Mouse (Mus musculus): Measurements from ENCODE around the gene Tex101. TPM values are rescaled to one million over a fixed set of nuclear protein-coding genes. Genes with fewer than 3 reads are reported as not detected.

The Tex101 gene
- polyA plus RNA-seq, 1 experiment = not detected

GRCm38 (mm10) chr7:24636264-24636663 is 40.2 kb downstream of the Tex101 start, which contains the start of gene Lypd3:
TSS of gene Lypd3 (plus strand) at chr7:24636550.
- Histone ChIP-seq H3K4me3 (ENCODE audit: low read depth, low read length) (no peak within 1 kb of the TSS), H3K27me3 (ENCODE audit: control insufficient read depth, insufficient read depth, low read length) (peaks cover 23% of the 10 kb centered on the region), H3K36me3 (ENCODE audit: control insufficient read depth, insufficient read depth, low read length) (no peaks in the 10 kb centered on the region), H3K4me1 (ENCODE audit: control insufficient read depth, insufficient read depth, insufficient read length, low read length) (peaks cover 8% of the 10 kb centered on the region), H3K27ac (ENCODE audit: insufficient read depth, low read depth, low read length) (no peak within 1 kb of the TSS)
- WGBS = 20% methylated on average over 15 of the region's 15 CpGs
- no peak for TF ChIP-seq POLR2A (IDR thresholded peaks at IDR 0.05; ENCODE audit: low read depth, low read length)

GRCm38 (mm10) chr7:24630116-24630880 is 46.2 kb downstream of the Tex101 start:
- no peak overlapping the region for H3K4me3 ChIP-seq (ENCODE audit: low read depth, low read length)
- peaks cover 3% of the 10 kb centered on the region; the same call in 1 of the 2 replicates for H3K4me1 ChIP-seq (ENCODE audit: control insufficient read depth, insufficient read depth, insufficient read length, low read length)
- H3K36me3 ChIP-seq (ENCODE audit: control insufficient read depth, insufficient read depth, low read length) = peaks cover 5% of the 10 kb centered on the region; the same call in 1 of the 2 replicates
- no peak overlapping the region for H3K27ac ChIP-seq (ENCODE audit: insufficient read depth, low read depth, low read length)
- WGBS = 85% methylated on average over 10 of the region's 10 CpGs
- H3K27me3 ChIP-seq (ENCODE audit: control insufficient read depth, insufficient read depth, low read length) = no peaks in the 10 kb centered on the region
- no peak for TF ChIP-seq CTCF (IDR thresholded peaks at IDR 0.05; ENCODE audit: extremely low read depth, insufficient read length, insufficient replicate concordance, low read depth, low read length)
- TF ChIP-seq POLR2A (IDR thresholded peaks at IDR 0.05; ENCODE audit: low read depth, low read length) = no peak

- TF ChIP-seq POLR2A (IDR thresholded peaks at IDR 0.05; ENCODE audit: low read depth, low read length) = no peak
- TF ChIP-seq CTCF (IDR thresholded peaks at IDR 0.05; ENCODE audit: extremely low read depth, insufficient read length, insufficient replicate concordance, low read depth, low read length) = no peak
- H3K27me3 ChIP-seq (ENCODE audit: control insufficient read depth, insufficient read depth, low read length) = no peaks in the 10 kb centered on the region
- no peak overlapping the region for H3K4me3 ChIP-seq (ENCODE audit: low read depth, low read length)
- WGBS = 68% methylated on average over 4 of the region's 4 CpGs
- H3K27ac ChIP-seq (ENCODE audit: insufficient read depth, low read depth, low read length) = no peak overlapping the region
- peaks cover 5% of the 10 kb centered on the region; the same call in 1 of the 2 replicates for H3K36me3 ChIP-seq (ENCODE audit: control insufficient read depth, insufficient read depth, low read length)
- peaks cover 3% of the 10 kb centered on the region; the same call in 1 of the 2 replicates for H3K4me1 ChIP-seq (ENCODE audit: control insufficient read depth, insufficient read depth, insufficient read length, low read length)
Observed at GRCm38 (mm10) chr7:24629672-24630071, 46.8 kb downstream of the Tex101 start.

- H3K27me3 ChIP-seq (ENCODE audit: control insufficient read depth, insufficient read depth, low read length) = no peaks in the 10 kb centered on the region
- 10% methylated on average over 33 of the region's 33 CpGs for WGBS
- H3K4me1 ChIP-seq (ENCODE audit: control insufficient read depth, insufficient read depth, insufficient read length, low read length) = peaks cover 3% of the 10 kb centered on the region; the same call in 1 of the 2 replicates
- H3K36me3 ChIP-seq (ENCODE audit: control insufficient read depth, insufficient read depth, low read length) = peaks cover 12% of the 10 kb centered on the region; the same call in 1 of the 2 replicates
- H3K27ac ChIP-seq (ENCODE audit: insufficient read depth, low read depth, low read length) = no peak overlapping the region
- peak; percentile 20; the same call in 1 of the 2 replicates for TF ChIP-seq POLR2A (IDR thresholded peaks at IDR 0.05; ENCODE audit: low read depth, low read length)
- no peak for TF ChIP-seq CTCF (IDR thresholded peaks at IDR 0.05; ENCODE audit: extremely low read depth, insufficient read length, insufficient replicate concordance, low read depth, low read length)
- peak overlapping the region; percentile 52 for H3K4me3 ChIP-seq (ENCODE audit: low read depth, low read length)
Observed at GRCm38 (mm10) chr7:24628685-24629610, 47.5 kb downstream of the Tex101 start.

- 89% methylated on average over 6 of the region's 6 CpGs for WGBS
- no peaks in the 10 kb centered on the region for H3K4me1 ChIP-seq (ENCODE audit: control insufficient read depth, insufficient read depth, insufficient read length, low read length)
- H3K4me3 ChIP-seq (ENCODE audit: low read depth, low read length) = no peak overlapping the region
- peaks cover 29% of the 10 kb centered on the region for H3K36me3 ChIP-seq (ENCODE audit: control insufficient read depth, insufficient read depth, low read length)
- no peak overlapping the region for H3K27ac ChIP-seq (ENCODE audit: insufficient read depth, low read depth, low read length)
- H3K27me3 ChIP-seq (ENCODE audit: control insufficient read depth, insufficient read depth, low read length) = no peaks in the 10 kb centered on the region
- TF ChIP-seq CTCF (IDR thresholded peaks at IDR 0.05; ENCODE audit: extremely low read depth, insufficient read length, insufficient replicate concordance, low read depth, low read length) (no peak), POLR2A (IDR thresholded peaks at IDR 0.05; ENCODE audit: low read depth, low read length) (no peak)
Observed at GRCm38 (mm10) chr7:24622967-24623366, 53.5 kb downstream of the Tex101 start.

GRCm38 (mm10) chr7:24621193-24621592 is 55.3 kb downstream of the Tex101 start:
- Histone ChIP-seq H3K36me3 (ENCODE audit: control insufficient read depth, insufficient read depth, low read length) (peaks cover 30% of the 10 kb centered on the region), H3K4me1 (ENCODE audit: control insufficient read depth, insufficient read depth, insufficient read length, low read length) (no peaks in the 10 kb centered on the region), H3K27me3 (ENCODE audit: control insufficient read depth, insufficient read depth, low read length) (no peaks in the 10 kb centered on the region), H3K27ac (ENCODE audit: insufficient read depth, low read depth, low read length) (no peak overlapping the region), H3K4me3 (ENCODE audit: low read depth, low read length) (no peak overlapping the region)
- 85% methylated on average over 3 of the region's 3 CpGs for WGBS
- TF ChIP-seq CTCF (IDR thresholded peaks at IDR 0.05; ENCODE audit: extremely low read depth, insufficient read length, insufficient replicate concordance, low read depth, low read length) (peak; percentile 37; the same call in 1 of the 2 replicates), POLR2A (IDR thresholded peaks at IDR 0.05; ENCODE audit: low read depth, low read length) (no peak)

All from small intestine, adult 2 months (tissue).